25 mouse cellular contexts compared by ENCODE assay signal in genomic region chr11:4005220-4005805, GRCm38 (mm10). TPM values are rescaled to one million over a fixed set of nuclear protein-coding genes. Genes with fewer than 3 reads are reported as not detected.
"Had no signal": no experiment of that assay in that cellular context is flagged by ENCODE, and none has a peak within 500 bp of the region (broad histone marks: within the 10 kb centered on the region; RNA-seq: fewer than 3 reads in every experiment).

No protein-coding gene starts in this region.

- H3K4me3 ChIP-seq: kidney, embryonic 15.5 days; left cerebral cortex, adult 2 months; lung, embryonic 15.5 days; megakaryocyte, embryonic 14.5 days; midbrain, embryonic 10.5 days; midbrain, embryonic 13.5 days; myocyte had no signal

- DNase-seq: kidney, adult 8-10 months; kidney, postnatal 10 days; kidney, postnatal 36 days; layer of hippocampus, postnatal 36 days; lung, adult 18-20 months; lung, postnatal 10 days; lung, postnatal 36 days; right cerebral cortex, adult 18-20 months; right cerebral cortex, postnatal 14 days; right cerebral cortex, postnatal 4 days; thymus, postnatal 25 days had no signal

- ATAC-seq: midbrain, embryonic 13.5 days; midbrain, embryonic 16.5 days had no signal

- H3K27ac ChIP-seq: kidney, embryonic 15.5 days; left cerebral cortex, adult 2 months; liver, embryonic 14.5 days; lung, embryonic 15.5 days; midbrain, embryonic 10.5 days; midbrain, embryonic 13.5 days; stomach, postnatal 0 days had no signal

RNA-seq across cellular contexts. Expression of gene Sec14l4, which starts 25.9 kb away (rescaled TPM):
- total RNA-seq: left cerebral cortex, adult 2 months; left cerebral cortex, postnatal 36 days; monocyte, adult 5-6 weeks had no signal

RNA-seq across cellular contexts. Expression of gene 4930556J24Rik, which starts 28.7 kb away (rescaled TPM):
- total RNA-seq: layer of hippocampus, postnatal 10 days; monocyte, adult 5-6 weeks had no signal

RNA-seq across cellular contexts. Expression of gene Sec14l3, which starts 59.3 kb away (rescaled TPM):
- total RNA-seq: liver, adult 2 months; monocyte, adult 5-6 weeks had no signal
